Mouse (Mus musculus) retina, postnatal 1 day (tissue): ENCODE results near the gene Ccdc85c.

Experiments used
- DNase-seq: peaks from one replicate; pipeline ENCODE4 v3.0.0-alpha.2; 2012

Gene Ccdc85c

DNA sequence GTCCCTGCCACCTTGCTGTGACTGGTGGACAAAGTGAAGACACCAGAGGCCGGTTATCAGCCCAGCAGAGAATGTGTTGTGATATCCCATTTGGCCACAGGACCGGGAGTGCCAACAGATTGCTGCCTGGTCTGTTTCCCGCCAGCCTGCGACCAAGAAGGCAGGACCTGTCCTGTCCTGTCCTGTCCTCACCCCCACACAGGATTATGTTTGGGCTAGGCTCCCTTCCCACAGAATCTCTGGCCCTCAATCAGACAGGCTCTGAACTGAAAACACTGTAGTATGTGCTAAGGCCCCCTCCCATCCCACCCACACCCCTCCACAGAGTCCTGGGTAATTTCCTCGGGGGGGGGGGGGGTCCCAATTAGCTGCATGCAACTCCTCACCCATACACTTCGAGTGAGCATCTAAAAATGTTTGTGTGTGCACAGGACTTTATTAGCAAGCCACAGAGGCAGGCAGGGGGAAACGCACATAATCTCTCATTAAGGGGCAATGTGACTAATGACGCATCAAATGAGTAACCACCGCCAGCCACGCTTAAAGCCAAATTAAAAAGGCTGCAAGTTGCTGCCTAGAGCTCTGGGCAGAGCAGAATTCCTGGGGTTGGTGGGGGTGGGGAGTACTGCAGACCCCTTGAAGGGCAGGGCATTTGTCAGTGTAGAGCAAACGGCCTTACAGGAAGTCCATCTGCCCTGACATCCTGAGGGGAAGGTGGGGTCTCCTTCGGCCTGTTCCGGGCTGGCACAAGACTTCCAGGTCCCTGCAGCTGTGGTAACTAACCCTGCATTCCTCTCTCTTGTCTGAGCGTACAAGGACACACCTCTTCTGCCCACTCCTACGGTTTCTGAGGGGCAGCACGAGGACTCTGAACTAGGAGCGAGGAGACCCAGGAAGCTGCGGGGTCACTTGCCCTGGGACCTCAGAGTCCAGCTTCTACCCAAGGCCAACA is 61.9 kb downstream of the Ccdc85c start:
- DNase-seq: peak; percentile 82

DNA sequence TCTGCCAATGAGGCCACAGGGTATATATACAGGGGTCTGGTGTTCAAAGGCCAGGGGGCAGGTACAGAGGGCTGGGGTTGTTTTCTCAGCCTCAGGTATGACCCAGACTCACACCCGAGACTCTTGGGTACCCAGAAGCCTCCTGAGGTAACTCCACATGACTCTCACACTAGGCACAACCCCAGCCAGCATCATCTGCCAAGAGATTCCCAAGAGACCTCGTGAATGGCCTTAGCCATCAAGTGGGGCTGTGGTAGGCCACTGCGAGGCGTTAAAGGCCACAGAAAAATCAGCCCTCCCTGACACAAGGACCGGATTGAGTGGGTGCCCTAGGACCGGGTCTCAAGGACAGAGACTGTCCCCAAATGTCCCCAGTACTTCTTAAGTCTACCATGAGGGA is 62.7 kb downstream of the Ccdc85c start:
- DNase-seq: no peak

DNA sequence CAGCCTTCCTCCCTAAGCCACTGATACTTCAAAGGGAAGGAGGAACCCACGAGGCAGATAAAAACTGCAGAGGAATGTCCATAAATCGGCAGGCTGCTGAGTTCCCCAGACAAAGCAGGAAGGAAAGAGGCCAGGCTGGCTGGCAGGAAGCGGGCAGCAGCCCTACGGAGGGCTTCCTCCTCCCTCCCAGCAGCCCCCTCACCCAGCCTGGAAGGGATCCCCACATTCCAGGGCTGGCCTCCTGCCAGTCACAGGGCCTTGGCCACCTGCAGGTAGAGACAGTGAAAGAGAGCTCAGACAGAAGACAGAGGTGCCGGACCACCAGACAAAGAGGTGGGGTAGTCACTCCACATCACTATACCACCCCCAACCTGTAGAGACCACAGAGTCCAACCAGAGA is 63.2 kb downstream of the Ccdc85c start:
- no peak for DNase-seq

DNA sequence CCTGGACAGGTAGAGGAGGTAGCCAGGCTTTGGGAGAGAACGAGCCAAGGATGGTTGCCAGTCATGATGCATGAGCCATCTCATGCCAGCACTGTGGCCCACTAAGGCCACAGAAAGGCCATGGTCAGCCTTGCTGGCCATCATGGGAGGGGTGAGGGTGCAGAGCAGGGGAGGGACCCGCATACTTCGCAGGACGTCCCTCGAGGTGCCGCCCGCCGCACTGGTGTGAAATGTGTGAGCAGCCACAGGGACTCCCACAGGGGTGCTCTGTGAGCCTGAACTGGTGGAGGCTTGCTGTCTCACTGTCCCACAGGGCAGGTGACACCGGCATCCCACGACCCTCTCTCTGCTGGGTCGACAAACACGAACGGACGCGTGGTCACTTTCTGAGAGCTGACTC is 64.6 kb downstream of the Ccdc85c start:
- no peak for DNase-seq

DNA sequence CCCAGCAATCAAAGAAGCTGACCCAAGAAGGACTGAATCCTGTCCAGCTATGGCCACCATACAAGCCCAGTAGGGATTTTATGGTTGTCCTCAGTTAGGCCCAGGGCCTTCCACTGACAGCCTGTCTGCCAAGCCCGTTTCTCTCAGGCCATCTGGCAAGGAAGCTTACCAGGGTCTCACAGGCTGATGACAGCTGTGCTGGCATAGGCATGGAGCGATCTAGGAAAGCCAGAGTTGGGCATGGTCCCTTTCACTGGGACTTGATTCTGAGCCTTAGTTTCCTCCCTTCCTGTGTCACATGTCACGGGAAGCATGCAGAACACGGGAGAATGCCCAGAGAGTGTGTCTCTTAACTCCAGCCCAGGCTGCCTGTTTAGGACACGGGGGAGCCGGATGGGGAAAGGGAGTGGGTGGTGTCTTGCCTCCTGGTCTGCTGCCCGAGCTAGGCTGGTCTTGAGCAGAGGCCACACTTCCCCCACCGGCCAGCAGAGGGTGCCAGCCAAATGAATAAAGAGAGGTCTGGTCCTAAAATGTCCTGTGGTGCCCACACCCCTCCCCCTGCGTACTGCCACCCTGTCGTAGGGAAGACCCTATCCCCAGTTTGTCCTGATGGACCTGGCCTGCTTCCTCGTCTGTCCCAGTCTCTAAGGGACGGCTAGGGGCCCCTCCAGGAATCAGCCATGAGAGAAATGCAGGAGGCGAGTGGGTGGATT is 66.3 kb downstream of the Ccdc85c start:
- DNase-seq: peak; percentile 86

DNA sequence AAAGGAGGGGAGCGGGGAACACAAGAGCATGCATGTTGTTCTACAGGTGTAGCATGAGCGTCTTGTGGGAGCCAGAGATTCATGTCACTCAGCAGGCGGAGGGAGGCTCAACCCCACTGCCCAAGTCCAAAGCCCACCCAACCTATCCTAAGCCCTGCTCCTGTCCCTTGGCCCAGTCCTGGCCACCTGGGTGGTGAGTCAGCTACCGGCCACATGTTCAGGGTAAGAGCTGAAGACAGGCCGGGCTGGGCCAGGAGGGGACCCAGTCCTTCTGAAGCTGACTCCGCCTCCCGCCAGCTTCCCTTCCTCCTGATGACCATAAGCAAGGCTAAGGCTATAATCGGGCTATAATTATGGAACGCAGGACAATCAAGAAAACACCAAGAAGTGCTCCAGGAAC is 67.0 kb downstream of the Ccdc85c start:
- no peak for DNase-seq

DNA sequence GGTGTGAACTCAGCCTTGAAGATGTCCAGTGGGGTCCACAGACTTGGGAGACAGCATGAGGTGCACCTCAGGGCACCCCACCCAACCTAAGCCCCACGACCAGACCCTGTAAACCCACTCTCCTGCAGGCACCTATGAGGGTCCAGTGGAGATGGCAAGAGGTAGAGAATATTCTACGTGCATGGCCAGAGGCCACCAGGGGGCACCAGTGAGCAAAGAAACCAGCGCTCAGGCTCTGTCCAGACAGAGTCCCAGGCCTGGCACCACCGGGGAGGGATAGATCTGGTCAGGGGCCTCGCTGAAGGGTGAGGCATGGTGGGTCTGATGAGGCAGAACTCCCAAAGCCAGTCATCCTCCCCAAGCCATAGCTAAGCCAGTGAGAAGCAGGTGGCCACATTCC is 68.6 kb downstream of the Ccdc85c start:
- DNase-seq: peak; percentile 84

DNA sequence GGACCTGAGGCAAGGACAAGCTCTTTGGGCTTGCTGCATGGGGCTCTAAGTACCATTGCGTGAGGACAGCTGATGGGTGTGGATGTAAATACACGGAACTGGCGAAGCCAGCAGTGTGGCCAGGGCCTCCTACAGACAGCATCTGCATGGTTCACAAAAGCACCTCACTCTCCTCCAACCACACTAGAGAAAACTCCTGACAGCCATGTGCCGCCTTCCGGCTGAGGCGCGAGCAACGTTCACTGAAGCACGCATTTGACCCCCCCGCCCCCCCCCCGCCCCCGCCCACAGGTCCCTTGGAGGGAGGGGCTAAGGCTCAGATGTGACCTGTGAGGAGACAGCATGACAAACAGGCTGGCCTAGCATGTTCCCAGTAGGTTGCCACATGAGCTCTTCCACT is 70.2 kb downstream of the Ccdc85c start:
- DNase-seq: no peak

DNA sequence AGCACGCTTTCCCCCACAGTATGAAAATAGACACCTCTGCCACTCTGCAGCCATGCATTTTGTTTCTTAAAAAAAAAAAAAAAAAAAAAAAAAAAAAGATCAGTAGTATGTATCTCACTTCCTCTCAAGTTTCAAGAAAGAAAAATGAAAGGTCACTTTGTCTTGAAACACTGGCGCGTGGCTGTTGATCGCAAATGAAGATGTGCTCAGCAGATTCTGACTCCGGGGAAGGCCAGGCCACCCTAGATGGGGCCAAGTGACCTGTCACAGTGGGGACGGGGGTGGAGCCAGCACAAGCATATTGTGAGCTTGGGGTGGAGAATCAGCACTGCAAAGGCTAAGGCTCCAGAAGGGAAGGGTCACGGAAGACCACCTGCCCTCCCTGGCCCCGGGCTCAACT is 71.3 kb downstream of the Ccdc85c start:
- DNase-seq: no peak

DNA sequence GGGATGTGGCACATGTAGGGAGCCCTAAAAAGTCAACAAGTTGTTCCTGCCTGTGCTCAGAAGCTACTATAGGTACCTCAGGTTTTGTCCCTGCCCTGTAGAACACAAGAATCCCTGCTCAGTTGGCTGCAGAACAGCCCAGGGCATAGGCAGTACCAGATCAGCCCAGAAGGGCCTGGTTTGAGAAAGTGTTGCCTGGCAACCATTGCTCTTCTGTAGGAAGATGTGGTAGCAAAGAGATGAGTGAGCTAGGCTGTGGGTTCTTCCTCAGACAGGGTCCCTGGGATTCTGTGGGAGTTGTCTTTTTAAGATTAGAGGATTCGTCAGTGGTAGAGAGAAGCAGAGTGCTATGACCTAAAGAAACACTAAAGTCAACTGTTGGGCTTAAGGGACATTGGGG is 75.1 kb downstream of the Ccdc85c start:
- no peak for DNase-seq

DNA sequence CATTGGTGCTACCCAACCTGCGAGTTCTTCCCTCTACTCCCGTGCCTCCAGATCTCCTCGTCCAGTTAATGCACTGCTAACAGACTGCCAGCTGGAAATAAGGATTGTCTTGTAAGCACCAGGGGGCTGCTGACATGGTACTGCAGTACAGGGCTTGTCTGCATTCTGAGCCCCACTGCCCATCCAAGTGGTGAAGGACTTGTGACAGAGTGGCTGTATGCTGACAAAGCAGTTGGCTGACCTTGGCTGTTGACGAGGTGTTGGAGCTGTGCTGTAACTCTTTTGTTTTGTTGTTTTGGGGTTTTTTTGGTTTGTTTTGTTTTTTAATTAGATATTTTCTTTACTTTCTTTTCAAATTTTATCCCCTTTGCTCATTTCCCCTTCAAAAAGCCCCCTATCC is 76.8 kb downstream of the Ccdc85c start:
- DNase-seq: no peak

DNA sequence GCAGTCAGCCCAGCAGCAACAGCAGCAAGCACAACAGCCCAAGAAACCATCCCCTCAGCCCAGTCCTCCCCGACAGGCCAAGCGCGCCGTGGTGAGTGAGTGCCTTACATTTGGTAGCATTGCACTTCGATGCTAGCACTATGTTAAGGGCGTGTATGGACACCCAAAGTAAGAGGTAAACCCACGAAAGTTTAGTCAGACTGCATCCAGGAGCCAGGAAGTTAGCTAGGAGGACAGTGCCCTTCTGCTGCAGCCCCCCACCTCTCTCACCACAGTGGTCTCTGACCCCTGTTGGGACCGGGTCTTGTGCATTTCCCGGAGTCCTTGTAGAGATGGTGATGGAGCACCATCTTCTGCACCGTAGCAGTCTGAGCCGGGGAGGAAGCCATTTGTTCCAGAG is 79.5 kb downstream of the Ccdc85c start:
- no peak for DNase-seq

DNA sequence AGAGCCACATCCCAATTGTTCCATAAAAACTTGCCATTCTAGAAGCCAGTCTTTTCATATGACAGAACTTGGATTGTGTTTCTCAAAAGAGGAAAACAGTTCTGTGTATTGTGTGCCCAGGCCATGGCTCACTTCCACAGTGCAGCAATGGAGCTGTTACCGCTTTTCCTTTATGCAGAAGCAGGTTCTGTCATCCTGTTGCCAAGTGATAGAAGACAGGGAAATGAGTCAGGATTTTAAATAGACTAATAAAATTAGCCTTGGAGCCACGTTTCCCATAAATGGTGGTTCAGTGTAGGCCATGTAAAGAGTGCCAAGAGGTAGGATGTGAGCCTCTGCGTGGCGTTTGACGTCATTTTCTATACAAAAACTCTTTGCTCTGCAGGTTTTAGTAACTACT is 81.3 kb downstream of the Ccdc85c start:
- no peak for DNase-seq

DNA sequence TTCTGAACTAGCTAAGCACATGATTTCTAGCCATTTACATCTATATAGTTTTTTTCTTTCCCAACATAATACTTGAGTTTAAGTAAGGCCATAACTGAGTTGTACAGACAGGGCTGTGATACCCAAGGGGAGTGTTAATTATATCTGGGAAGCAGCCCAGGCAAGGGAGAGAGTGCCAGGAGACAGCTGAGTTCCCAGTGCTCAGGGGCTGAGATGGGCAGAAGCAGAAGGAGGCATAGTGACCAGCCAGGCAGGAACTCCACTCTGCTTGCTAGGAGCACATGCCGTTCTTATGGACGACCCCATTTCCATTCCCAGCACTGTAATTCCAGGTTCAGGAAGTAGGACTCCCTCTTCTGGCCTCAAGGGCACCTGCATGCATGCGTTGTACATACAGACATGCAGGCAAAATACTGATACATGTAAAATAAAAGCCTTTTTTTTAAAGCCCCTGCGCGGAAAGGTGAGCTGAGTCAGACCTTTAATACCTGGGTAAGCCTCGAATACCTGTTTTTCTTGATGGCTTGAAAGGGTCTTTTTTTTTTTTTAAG is 87.6 kb downstream of the Ccdc85c start:
- no peak for DNase-seq

DNA sequence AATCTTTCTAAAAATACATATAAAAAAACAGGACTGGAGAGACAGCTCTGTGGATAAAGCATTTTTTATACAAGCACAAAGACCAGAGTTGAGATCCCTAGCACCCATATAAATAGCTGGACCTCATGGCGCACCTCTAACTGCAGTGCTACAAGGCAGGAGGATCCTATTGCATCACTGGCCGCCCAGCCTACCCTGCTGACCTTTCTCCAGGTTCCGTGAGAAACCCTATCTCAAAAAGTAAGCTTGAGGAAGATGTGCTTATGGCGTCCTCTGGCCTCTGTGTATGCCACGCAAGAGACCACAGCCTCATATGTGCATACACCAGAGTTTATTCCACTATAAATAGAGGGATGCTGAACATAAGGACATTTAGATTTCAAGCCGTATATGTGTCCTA is 93.5 kb downstream of the Ccdc85c start:
- DNase-seq: no peak

DNA sequence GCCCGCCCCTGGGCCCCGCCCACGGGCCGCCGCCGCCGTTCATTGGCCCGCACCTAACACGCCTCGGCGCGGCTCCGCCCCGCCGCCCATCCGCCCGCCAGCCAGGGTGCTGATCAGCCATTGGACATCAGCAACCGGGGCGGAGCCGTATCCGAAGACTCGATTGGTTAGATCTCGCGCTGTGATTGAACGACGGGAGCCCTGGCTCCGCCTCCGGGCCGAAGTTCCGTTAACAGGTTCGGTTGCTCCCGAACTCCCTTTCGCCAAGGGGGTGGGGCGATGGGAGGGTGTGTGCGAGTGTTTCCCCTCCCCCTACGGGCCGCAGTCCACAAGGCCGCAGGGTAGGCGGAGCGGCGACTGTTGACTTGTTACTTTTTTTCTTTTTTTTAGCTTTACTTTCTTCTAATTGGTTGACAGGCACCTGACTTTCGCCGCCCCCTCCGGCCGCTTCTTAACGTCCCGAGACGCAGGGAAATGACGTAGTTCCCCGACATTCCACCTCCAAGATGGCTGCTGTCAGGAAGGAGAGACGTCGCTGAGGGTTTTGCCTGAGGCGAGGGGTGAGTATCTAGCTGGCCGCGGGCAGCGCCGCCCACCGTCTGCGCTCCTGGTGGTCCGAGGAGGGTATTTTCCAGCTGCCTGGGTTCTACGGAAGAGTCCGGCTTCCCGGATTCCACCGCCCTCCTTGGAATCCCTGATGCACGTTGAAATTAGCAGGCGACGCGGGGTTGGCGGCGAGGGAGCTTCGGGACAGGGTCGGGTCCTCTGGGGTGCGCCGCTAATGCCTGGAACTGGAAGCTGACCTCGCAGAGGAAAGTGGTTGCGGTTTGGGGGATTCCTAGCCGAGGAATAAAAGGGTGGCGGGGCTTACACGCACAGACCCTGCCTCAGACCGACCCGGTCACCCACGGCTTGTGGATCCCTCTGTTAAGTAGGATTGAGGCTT is 95.6 kb downstream of the Ccdc85c start, which contains the start of gene Ccnk:
TSS of gene Ccnk (plus strand) at position 259 of the 946 bp plus-strand sequence.
- DNase-seq: peak; percentile 99

DNA sequence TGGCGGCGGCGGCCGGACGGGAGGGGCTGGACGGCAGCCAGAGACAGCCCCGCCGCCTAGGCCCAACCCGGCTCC is 96.1 kb downstream of the Ccdc85c start, which contains the start of gene Setd3:
TSS of gene Setd3 (minus strand) at position 69 of the 75 bp plus-strand sequence.
- DNase-seq: no peak

DNA sequence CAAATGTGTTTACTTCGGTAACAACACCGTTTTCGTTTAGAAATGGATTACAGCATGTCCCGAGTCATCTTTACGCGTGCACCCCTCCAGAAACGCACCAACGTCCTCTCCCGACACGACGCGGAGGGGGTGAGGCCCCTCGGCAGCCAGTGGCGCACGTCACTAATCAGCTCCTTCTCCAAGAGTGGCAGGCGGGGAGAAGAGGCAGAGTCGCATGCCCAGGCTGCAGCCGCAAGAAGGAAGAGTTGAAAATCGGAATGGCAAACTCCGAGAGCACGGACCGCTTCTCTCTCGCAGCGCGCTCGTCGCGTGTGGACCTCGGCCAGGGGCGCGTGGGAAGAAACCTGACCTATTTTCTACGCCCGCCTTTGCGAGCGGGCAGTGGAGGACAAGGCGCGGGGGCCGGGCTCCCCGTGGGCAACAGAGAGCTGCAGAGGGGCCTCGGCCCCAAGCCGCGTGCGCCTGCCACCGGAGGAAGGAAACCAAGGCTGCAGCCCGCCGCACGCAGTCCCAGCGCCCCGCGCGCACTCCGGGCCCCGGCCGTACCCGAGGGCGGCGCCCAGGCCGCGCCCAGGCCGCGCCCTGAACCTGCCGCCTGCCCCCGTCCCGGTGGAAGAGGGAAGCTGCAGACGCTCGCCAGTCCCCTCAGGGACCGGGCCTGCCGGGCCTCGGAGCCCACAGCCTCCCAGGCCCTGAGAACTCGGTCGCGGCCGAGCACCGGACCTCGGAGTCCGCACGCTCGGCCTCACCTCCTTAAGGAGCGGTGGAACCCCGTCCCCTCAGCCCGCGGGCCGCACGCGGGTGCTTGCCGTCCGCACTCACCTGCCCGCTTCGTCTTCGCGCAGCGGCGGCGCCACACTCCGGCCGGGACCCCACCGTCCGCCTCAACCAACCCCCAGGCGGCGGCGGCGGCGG is 96.6 kb downstream of the Ccdc85c start:
- peak; percentile 69 for DNase-seq

DNA sequence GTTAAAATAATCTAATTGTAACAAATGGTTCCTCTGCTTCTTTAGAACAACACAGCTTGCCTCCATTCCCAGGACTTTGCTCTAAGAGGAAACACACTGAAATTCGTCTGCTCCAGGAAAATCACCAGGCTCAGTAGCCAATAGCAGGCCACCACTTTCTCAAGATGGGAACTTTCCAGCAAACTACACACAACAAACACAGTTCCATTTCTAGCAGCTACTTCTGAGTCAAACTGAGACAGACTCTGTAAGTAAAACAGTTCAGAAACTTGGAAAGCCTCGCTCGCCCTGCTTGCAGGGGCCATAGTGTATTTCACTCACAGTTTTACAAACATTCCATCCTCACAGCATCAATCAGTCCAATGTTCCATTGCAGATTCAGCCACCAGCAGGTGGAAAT is 98.9 kb downstream of the Ccdc85c start:
- DNase-seq: no peak

DNA sequence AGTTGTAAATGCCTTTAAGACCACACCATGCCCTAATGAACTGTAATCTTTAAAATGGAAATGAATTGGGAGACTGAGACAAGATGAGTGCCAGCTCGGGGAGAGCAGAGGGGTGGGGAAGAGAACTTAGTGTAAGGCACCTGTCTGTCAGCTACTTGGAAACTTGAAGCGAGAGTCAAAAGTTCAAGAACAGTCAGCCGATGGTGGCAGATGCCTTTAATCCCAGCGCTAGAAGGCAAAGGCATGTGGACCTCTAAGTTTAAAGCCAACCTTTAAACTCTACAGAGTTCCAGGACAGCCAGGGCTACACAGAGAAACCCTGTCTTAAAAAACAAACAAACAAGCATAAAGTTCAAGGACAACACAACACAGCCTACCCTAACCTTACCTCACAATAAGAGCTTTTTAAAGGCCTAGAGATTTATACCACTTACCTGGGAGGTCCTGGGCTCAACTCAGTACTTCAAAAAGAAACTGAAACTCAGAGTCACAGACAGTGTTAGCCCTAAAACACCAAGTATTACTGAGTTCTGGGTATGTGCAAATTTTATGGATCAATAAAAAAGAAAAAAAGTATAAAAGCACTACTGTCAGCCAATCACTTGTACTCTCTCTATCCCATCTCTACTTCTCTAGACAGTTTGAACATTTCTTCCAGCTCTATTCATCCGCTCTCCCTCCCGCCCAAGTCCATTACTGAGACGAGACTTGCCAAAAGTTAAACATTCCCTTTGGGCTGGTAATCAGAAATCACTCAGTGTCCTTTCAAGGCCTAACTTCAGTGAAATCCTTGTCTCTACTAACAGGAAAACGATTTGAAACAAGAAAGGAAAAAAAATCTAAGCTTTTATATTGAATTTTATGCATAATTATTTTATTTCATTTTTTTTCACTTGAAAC is 100.4 kb downstream of the Ccdc85c start:
- DNase-seq: no peak

DNA sequence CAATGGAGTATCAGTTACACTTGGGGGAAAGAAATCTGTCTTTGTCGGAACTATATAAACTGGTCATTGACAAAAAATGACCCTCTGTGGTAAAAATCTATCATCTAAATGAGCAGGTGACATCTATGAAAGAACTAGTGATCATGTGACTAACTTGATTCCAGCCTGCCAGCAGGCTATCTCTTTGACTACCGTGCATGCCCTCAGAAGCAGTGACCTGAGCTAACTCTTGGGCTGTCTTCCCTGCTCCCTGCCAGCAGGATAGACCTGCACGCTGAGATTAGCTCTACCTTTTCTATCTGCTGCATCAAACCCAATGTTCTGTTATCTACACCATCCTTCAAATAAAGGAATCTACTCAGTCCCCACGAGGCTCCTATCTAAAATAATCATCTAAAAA is 102.6 kb downstream of the Ccdc85c start:
- no peak for DNase-seq
